Mouse (Mus musculus) heart, postnatal 36 days (tissue): ENCODE data around the gene Ttll8. TPM values are rescaled to one million over a fixed set of nuclear protein-coding genes. Genes with fewer than 3 reads are reported as not detected.

Experiments
- DNase-seq, 2 experiments: peaks; one replicate each; pipeline ENCODE4 v3.0.0; 2021 to 2022
- intact Hi-C: fragments of 180-260 bp; cut with DNase I; formaldehyde crosslinking; loops from one replicate; pipeline ENCODE4 v1.15.1; 2025
- total RNA-seq, 2 experiments: library from RNA; stranded (reverse); gene quantifications; 2 replicates each; pipeline ENCODE4 v1.2.3; 2021

The Ttll8 gene
- total RNA-seq, 2 experiments from 2014 or later, result not detected

GRCm38 (mm10) chr15:88848661-88849060 lies 105.6 kb downstream of the Ttll8 start:
- intact Hi-C loops, result no loop called here
- DNase-seq, result no peak

- no peak for DNase-seq
- intact Hi-C loops, result no loop called here
Measured at GRCm38 (mm10) chr15:88844966-88845365, 109.3 kb downstream of the Ttll8 start.

DNA sequence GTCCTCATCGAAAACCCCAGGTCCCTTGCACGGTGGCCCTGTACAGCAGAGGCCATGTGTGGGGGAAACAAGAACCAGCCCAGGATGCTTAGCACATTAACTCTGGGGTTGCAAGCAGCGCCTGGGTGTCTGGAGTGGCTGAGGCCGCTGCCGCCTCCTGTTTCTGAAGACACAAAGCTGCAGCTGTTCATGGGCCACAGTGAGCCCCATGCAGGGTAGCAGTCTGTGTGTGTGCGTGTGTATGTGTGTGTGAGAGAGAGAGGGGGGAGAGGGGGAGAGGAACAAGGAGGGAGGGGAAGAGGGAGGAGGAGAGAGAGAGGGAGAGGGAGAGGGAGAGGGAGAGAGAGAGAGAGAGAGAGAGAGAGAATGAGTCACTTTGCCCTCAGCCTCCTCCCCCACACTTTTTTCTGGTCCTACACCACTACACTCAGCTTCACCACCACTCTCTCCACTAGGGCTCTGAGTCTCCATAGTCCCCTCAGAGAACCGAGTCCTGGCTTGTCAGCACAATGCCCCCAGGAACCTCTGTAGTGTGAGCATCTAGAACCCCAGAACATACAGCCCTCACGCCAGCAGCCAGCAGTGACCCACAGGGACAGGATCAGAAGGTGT lies 110.6 kb downstream of the Ttll8 start:
- intact Hi-C loops, result no loop called here
- no peak for DNase-seq

- DNase-seq, result no peak
- intact Hi-C loops, result no loop called here
Measured at GRCm38 (mm10) chr15:88842300-88842673, 111.9 kb downstream of the Ttll8 start.

- intact Hi-C loops, result no loop called here
- no peak for DNase-seq
Measured at GRCm38 (mm10) chr15:88841580-88842299, 112.5 kb downstream of the Ttll8 start.

GRCm38 (mm10) chr15:88841160-88841559 lies 113.1 kb downstream of the Ttll8 start:
- DNase-seq, result no peak
- intact Hi-C loops, result no loop called here

Other genes with a start within 250 kb of the Ttll8 start
- gene Brd1, start 220.2 kb downstream of the Ttll8 start, total RNA-seq, result 10 to 100 TPM; 30.1 to 35.3 TPM
- gene Zbed4, start 202.8 kb downstream of the Ttll8 start, total RNA-seq, result 1 to 10 TPM; 7.9 to 8.1 TPM
- gene Alg12, start 135.1 kb downstream of the Ttll8 start, total RNA-seq, result 10 to 100 TPM in 1 of 2 experiments, 1 to 10 TPM in 1; 8.9 to 10.1 TPM
- gene Creld2, start 134.8 kb downstream of the Ttll8 start, total RNA-seq, result 10 to 100 TPM; 16.5 to 27.9 TPM
- 100 to 1,000 TPM; 120 to 134 TPM for gene Pim3, start 92.2 kb downstream of the Ttll8 start, total RNA-seq
- not detected for gene Mlc1, start 24.6 kb upstream of the Ttll8 start, total RNA-seq
- gene Mov10l1, start 28.5 kb upstream of the Ttll8 start, total RNA-seq, result 10 to 100 TPM; 89.7 to 92.7 TPM
- 1 to 10 TPM; 1.3 to 1.7 TPM for gene Panx2, start 105.3 kb upstream of the Ttll8 start, total RNA-seq
- gene Trabd, start 120.7 kb upstream of the Ttll8 start, total RNA-seq, result 10 to 100 TPM; 45.6 to 50.5 TPM
- 10 to 100 TPM; 15.4 to 17.1 TPM for gene Selenoo, start 134.7 kb upstream of the Ttll8 start, total RNA-seq
- 1 to 10 TPM; 8.6 to 8.8 TPM for gene Tubgcp6, start 168.7 kb upstream of the Ttll8 start, total RNA-seq
- 1 to 10 TPM; 7.1 to 7.4 TPM for gene Hdac10, start 174.3 kb upstream of the Ttll8 start, total RNA-seq
- 10 to 100 TPM; 21.5 to 23.7 TPM for gene Mapk12, start 186.3 kb upstream of the Ttll8 start, total RNA-seq
- 1 to 10 TPM; 1.7 to 2.0 TPM for gene Mapk11, start 195.2 kb upstream of the Ttll8 start, total RNA-seq
- gene Plxnb2, start 226.4 kb upstream of the Ttll8 start, total RNA-seq, result 100 to 1,000 TPM in 1 of 2 experiments, 10 to 100 TPM in 1; 92.4 to 100 TPM
- gene Dennd6b, start 242.1 kb upstream of the Ttll8 start, total RNA-seq, result 10 to 100 TPM in 1 of 2 experiments, 1 to 10 TPM in 1; 8.9 to 10.5 TPM